Mouse (Mus musculus) C2C12 (cell line): ENCODE measurements at regions not wholly inside any gene's neighbourhood (a gene's known extent, or its start where the extent isn't known, plus 50 kb on each side); places are given as distances from the start of the nearest gene placed in this dataset.

Source experiments
- CEBPB ChIP-seq: IDR thresholded peaks from one replicate; pipeline ENCODE4 v1.6.1; 2011; ENCODE audit warnings: low read depth, mild to moderate bottlenecking, control low read depth, moderate library complexity
- CTCF ChIP-seq: IDR thresholded peaks from one replicate; pipeline ENCODE4 v1.5.1; 2011; ENCODE audit not compliant: control insufficient read depth, insufficient read depth, insufficient read length
- FOSL1 ChIP-seq: IDR thresholded peaks from one replicate; pipeline ENCODE4 v1.8.0; 2011; ENCODE audit warnings: mild to moderate bottlenecking, low read length; ENCODE audit not compliant: poor library complexity, insufficient read depth, severe bottlenecking
- MAX ChIP-seq: IDR thresholded peaks from one replicate; pipeline ENCODE4 v1.6.1; 2011; ENCODE audit warnings: mild to moderate bottlenecking, control low read depth
- MYOD1 ChIP-seq: IDR thresholded peaks from one replicate; pipeline ENCODE4 v1.6.1; 2011; ENCODE audit warnings: low read depth; ENCODE audit not compliant: control insufficient read depth, insufficient read length
- MYOG ChIP-seq: IDR thresholded peaks from one replicate; pipeline ENCODE4 v1.6.1; 2011; ENCODE audit not compliant: control insufficient read depth, insufficient read length; ENCODE audit errors: extremely low read depth
- USF1 ChIP-seq: IDR thresholded peaks from one replicate; pipeline ENCODE4 v1.6.1; 2011; ENCODE audit warnings: low read depth, mild to moderate bottlenecking, control low read depth, moderate library complexity

- TF ChIP-seq CTCF (no peak), USF1 (no peak), CEBPB (no peak), MAX (no peak), FOSL1 (no peak), MYOD1 (no peak), MYOG (no peak)
Observed at GRCm38 (mm10) chr5:55345968-55346367, 1347.7 kb downstream of the Stim2 start.
